Mouse (Mus musculus) subcutaneous adipose tissue, adult 2 months (tissue): ENCODE measurements around the gene Col17a1. TPM values are rescaled to one million over a fixed set of nuclear protein-coding genes. Genes with fewer than 3 reads are reported as not detected.

Source experiments
- polyA plus RNA-seq: library from polyadenylated mRNA; depleted of rRNA; stranded (reverse); fragments of >200 nt; gene quantifications from 2 replicates; pipeline ENCODE4 v1.2.3, GENCODE M21; 2012; ENCODE audit warnings: low replicate concordance; rRNA removed

Gene Col17a1
- polyA plus RNA-seq = 0.43 and 2.0 TPM in 2 replicates

GRCm38 (mm10) chr19:47691994-47692393, at the start of gene Col17a1:
Gene Col17a1 (minus strand): TSS chr19:47692094.

DNA sequence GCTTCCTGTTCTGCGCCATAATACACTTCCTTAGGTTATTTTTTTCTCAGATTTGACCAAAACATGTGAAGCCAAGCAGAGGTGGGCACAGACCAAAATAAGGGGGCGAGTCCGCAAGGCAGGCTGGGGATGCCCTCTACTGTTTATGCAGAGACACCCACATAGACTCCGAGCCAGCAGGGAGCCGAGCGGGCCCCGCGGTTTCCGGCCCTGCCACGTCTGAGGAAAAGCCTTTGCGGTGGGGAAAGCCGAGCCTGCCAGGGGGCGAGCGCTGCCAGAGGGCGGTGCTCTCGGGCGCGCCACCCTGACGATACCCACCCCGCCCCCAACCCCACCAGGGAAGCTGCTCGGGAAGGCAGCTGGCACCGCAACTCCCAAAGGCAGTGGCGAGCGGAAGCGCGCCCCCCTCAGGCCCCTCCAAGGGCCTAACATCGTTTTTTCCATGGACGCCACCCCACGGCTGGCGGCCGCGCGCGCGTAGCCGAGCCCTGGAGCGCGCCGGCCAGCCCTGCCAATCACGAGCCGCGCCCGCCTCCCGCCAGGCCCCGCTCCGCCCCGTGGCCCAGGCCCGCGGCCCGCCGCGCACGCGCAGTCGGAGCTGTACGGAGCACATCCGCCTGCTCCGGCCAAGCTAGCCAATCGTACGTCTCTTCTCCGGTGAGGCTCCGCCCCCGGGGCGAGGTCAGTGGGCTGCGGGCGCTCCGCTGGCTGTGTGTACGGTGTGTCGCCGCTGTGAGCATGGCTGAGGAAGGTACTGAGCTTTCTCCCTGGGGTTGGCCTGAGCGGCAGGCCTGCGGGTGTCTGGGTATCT, 39.4 kb upstream of the Col17a1 start, which contains the start of gene Sfr1:
Gene Sfr1 (plus strand): TSS at position 612 of the 811 bp plus-strand sequence.

Other genes with a start within 250 kb of the Col17a1 start
- gene Sh3pxd2a, start 227.7 kb downstream of the Col17a1 start, polyA plus RNA-seq = 89.6 and 123 TPM in 2 replicates
- 20.8 and 36.2 TPM in 2 replicates for gene Stn1, start 154.6 kb downstream of the Col17a1 start, polyA plus RNA-seq
- gene Slk, start 112.4 kb downstream of the Col17a1 start, polyA plus RNA-seq = 11.7 and 16.4 TPM in 2 replicates
- 75.2 and 88.3 TPM in 2 replicates for gene Sfr1, start 39.6 kb upstream of the Col17a1 start, polyA plus RNA-seq
- gene Gsto1, start 162.9 kb upstream of the Col17a1 start, polyA plus RNA-seq = 86.8 and 226 TPM in 2 replicates
- 1.2 and 3.5 TPM in 2 replicates for gene Gsto2, start 173.4 kb upstream of the Col17a1 start, polyA plus RNA-seq
- gene Cfap43, start 227.2 kb upstream of the Col17a1 start, polyA plus RNA-seq = 0.07 and 0.62 TPM in 2 replicates
- 3.1 and 7.5 TPM in 2 replicates for gene Itprip, start 227.2 kb upstream of the Col17a1 start, polyA plus RNA-seq
- not detected in 2 replicates for gene Cfap58, start 245.6 kb upstream of the Col17a1 start, polyA plus RNA-seq